Mouse (Mus musculus) liver, embryonic 14.5 days (tissue): Measurements from ENCODE around the gene Trabd2b.

Experiments
- CTCF ChIP-seq: IDR thresholded peaks from 2 replicates; pipeline ENCODE4 v1.5.1; 2016; ENCODE audit warnings: antibody characterized with exemption, low read depth, control low read depth
- EP300 ChIP-seq: IDR thresholded peaks from 2 replicates; pipeline ENCODE4 v1.6.1; 2016; ENCODE audit warnings: antibody characterized with exemption, low read depth

DNA sequence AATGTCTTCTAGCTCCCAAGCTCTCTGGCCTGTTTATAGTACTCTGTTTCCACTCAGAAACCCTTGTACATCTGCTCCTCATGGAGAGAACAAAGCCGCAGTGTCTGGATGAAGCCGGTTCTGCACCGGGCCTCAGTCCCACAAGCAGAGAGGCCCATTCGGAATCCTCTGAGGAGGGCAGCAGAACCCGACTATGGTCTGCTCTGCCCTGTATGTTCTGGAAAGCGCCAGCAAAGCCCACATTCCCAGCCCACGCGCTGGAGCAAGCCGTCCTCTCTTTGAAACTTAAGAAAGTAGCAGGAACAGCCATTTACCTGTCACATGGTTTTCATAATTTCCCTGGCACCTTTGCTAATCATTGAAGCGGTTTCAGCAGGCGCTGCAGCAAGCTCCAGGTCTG is 29.0 kb upstream of the Trabd2b start:
- TF ChIP-seq EP300 (no peak), CTCF (no peak)
